Mouse (Mus musculus) cerebellum, adult 18-20 months (tissue): Measurements from ENCODE around the gene Crtc2.

ENCODE experiments used
- DNase-seq, 2 experiments: peaks; one replicate each; pipeline ENCODE4 v3.0.0; 2021

The Crtc2 gene

DNA sequence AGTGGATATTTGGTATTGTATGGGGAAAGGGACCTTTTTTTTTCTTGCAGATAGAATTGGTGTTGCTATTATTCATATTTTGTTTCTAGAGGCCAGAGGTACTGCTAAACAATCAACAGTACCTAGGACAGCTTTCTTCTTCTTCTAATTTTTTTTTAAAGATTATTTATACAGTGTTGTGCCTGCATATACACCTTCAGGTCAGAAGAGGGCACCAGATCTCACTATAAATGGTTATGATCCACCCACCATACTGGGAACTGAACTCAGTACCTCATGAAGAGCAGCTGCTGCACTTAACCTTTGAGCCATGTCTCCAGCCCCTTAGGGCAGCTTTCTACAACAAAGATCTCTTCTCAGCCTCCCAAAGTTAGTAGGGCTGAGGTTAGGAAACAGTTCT, 59.4 kb downstream of the Crtc2 start:
- DNase-seq: no peak
